Mouse (Mus musculus) forebrain, embryonic 15.5 days (tissue): ENCODE results near the gene Noc2l. TPM values are rescaled to one million over a fixed set of nuclear protein-coding genes. Genes with fewer than 3 reads are reported as not detected.
A peak's percentile ranks its signal among the peaks of the same experiment; 100 is the strongest.

Experiments
- ATAC-seq: fragments of 200-750 bp; cut with Nextera tagmentation; replicated peaks from 2 replicates; pipeline ENCODE4 v1.8.0; 2017; ENCODE audit warnings: mild to moderate bottlenecking, moderate TSS enrichment, moderate library complexity
- H3K27ac ChIP-seq: fragments of 300-500 bp; sonication (generic); replicated peaks from 2 replicates; pipeline ENCODE4 v1.5.1; 2015; ENCODE audit warnings: mild to moderate bottlenecking, inconsistent platforms
- H3K27me3 ChIP-seq: fragments of 300-500 bp; sonication (generic); 2 replicates; pipeline ENCODE4 v1.6.1; 2015; ENCODE audit warnings: inconsistent platforms
- H3K36me3 ChIP-seq: fragments of 300-500 bp; sonication (generic); 2 replicates; pipeline ENCODE4 v1.6.1; 2015; ENCODE audit warnings: mild to moderate bottlenecking, inconsistent platforms
- H3K4me1 ChIP-seq: fragments of 300-500 bp; sonication (generic); 2 replicates; pipeline ENCODE4 v1.6.1; 2015; ENCODE audit warnings: inconsistent platforms
- H3K4me2 ChIP-seq: fragments of 300-500 bp; sonication (generic); replicated peaks from 2 replicates; pipeline ENCODE4 v1.6.1; 2015; ENCODE audit warnings: mild to moderate bottlenecking, inconsistent platforms
- H3K4me3 ChIP-seq: fragments of 300-500 bp; sonication (generic); 2 replicates; pipeline ENCODE4 v1.5.1; 2015; ENCODE audit warnings: mild to moderate bottlenecking, inconsistent platforms
- H3K9ac ChIP-seq: fragments of 300-500 bp; sonication (generic); replicated peaks from 2 replicates; pipeline ENCODE4 v1.6.1; 2015; ENCODE audit warnings: mild to moderate bottlenecking, inconsistent platforms
- H3K9me3 ChIP-seq: fragments of 300-500 bp; sonication (generic); 2 replicates; pipeline ENCODE4 v1.6.1; 2016; ENCODE audit warnings: inconsistent platforms
- WGBS: fragments of 180-500 bp; shearing (Covaris S2); methylation state at CpG from one replicate; pipeline ENCODE4 v1.1.7; 2015; ENCODE audit warnings: mixed read lengths; 5-methylcytosine and 5-hydroxymethylcytosine counted together
- polyA plus RNA-seq: library from polyadenylated mRNA; unstranded; fragments of >200 nt; fragmentation: Nextera tagmentation; extraction: Ambion mirVana; gene quantifications from 2 replicates; pipeline ENCODE4 v1.2.1, GENCODE M21; 2015

Noc2l gene
- polyA plus RNA-seq, 1 experiment from 2014 or later: 61.6 TPM

- ATAC-seq: no peak
- no peak overlapping the region for H3K27ac ChIP-seq
- no peaks in the 10 kb centered on the region for H3K27me3 ChIP-seq
- no peak overlapping the region for H3K4me2 ChIP-seq
- no peaks in the 10 kb centered on the region for H3K4me1 ChIP-seq
- 90% methylated on average over 11 of the region's 11 CpGs for WGBS
- H3K36me3 ChIP-seq: no peaks in the 10 kb centered on the region
- H3K9ac ChIP-seq: no peak overlapping the region
- H3K4me3 ChIP-seq: no peak overlapping the region
- H3K9me3 ChIP-seq: no peaks in the 10 kb centered on the region
Observed at GRCm38 (mm10) chr4:156219936-156220335, 15.9 kb upstream of the Noc2l start.

- Histone ChIP-seq H3K27me3 (no peaks in the 10 kb centered on the region), H3K4me1 (no peaks in the 10 kb centered on the region), H3K36me3 (peaks cover 3% of the 10 kb centered on the region; the same call in 1 of the 2 replicates), H3K9ac (no peak overlapping the region), H3K4me2 (no peak overlapping the region), H3K27ac (no peak overlapping the region), H3K4me3 (no peak overlapping the region), H3K9me3 (no peaks in the 10 kb centered on the region)
- ATAC-seq: no peak
- 90% methylated on average over 2 of the region's 2 CpGs for WGBS
Observed at GRCm38 (mm10) chr4:156224276-156224675, 11.5 kb upstream of the Noc2l start.

GRCm38 (mm10) chr4:156227752-156228392 is 7.9 kb upstream of the Noc2l start:
- Histone ChIP-seq H3K9ac (no peak overlapping the region), H3K36me3 (peaks cover 31% of the 10 kb centered on the region), H3K4me1 (no peaks in the 10 kb centered on the region), H3K4me2 (no peak overlapping the region), H3K27me3 (no peaks in the 10 kb centered on the region), H3K9me3 (no peaks in the 10 kb centered on the region), H3K27ac (no peak overlapping the region), H3K4me3 (no peak overlapping the region)
- 35% methylated on average over 18 of the region's 18 CpGs for WGBS
- ATAC-seq: 0 out of 2 replicates have a peak, but pooled peaks have one; percentile 9

- no peaks in the 10 kb centered on the region for H3K27me3 ChIP-seq
- no peak overlapping the region for H3K9ac ChIP-seq
- no peak overlapping the region for H3K4me3 ChIP-seq
- no peaks in the 10 kb centered on the region for H3K9me3 ChIP-seq
- WGBS: 17% methylated on average over 12 of the region's 12 CpGs
- peaks cover 6% of the 10 kb centered on the region for H3K4me1 ChIP-seq
- H3K4me2 ChIP-seq: no peak overlapping the region
- peak; percentile 36; the same call in 1 of the 2 replicates for ATAC-seq
- no peak overlapping the region for H3K27ac ChIP-seq
- H3K36me3 ChIP-seq: peaks cover 31% of the 10 kb centered on the region
Observed at GRCm38 (mm10) chr4:156228393-156229024, 7.3 kb upstream of the Noc2l start.

- H3K27ac ChIP-seq: peak overlapping the region; percentile 87
- under 1% methylated on average over 17 of the region's 17 CpGs for WGBS
- peak overlapping the region; percentile 85 for H3K4me2 ChIP-seq
- H3K27me3 ChIP-seq: no peaks in the 10 kb centered on the region
- peaks cover 39% of the 10 kb centered on the region for H3K36me3 ChIP-seq
- H3K9ac ChIP-seq: peak overlapping the region; percentile 67
- 0 out of 2 replicates have a peak, but pooled peaks have one; percentile 35 for ATAC-seq
- H3K4me1 ChIP-seq: peaks cover 23% of the 10 kb centered on the region
- no peaks in the 10 kb centered on the region for H3K9me3 ChIP-seq
- peak overlapping the region; percentile 76 for H3K4me3 ChIP-seq
Observed at GRCm38 (mm10) chr4:156234021-156234501, 1.7 kb upstream of the Noc2l start.

GRCm38 (mm10) chr4:156234701-156235213 is 1.1 kb upstream of the Noc2l start, which contains the start of gene Plekhn1:
Plekhn1 (minus strand) TSS chr4:156234857.
- Histone ChIP-seq H3K4me3 (peak within 1 kb of the TSS; percentile 76), H3K9ac (peak within 1 kb of the TSS; percentile 67), H3K4me2 (peak within 1 kb of the TSS; percentile 85), H3K9me3 (no peaks in the 10 kb centered on the region), H3K27ac (peak within 1 kb of the TSS; percentile 94), H3K36me3 (peaks cover 39% of the 10 kb centered on the region), H3K27me3 (no peaks in the 10 kb centered on the region), H3K4me1 (peaks cover 23% of the 10 kb centered on the region)
- peak; percentile 64 for ATAC-seq
- under 1% methylated on average over 40 of the region's 48 CpGs for WGBS

GRCm38 (mm10) chr4:156235360-156235770 is 445 bp upstream of the Noc2l start:
- under 1% methylated on average over 15 of the region's 15 CpGs for WGBS

GRCm38 (mm10) chr4:156236651-156237447 is 1.0 kb downstream of the Noc2l start:
- H3K9me3 ChIP-seq: no peaks in the 10 kb centered on the region
- no peak overlapping the region for H3K9ac ChIP-seq
- peak overlapping the region; percentile 76 for H3K4me3 ChIP-seq
- no peak for ATAC-seq
- H3K27me3 ChIP-seq: no peaks in the 10 kb centered on the region
- H3K27ac ChIP-seq: no peak overlapping the region
- peaks cover 23% of the 10 kb centered on the region for H3K4me1 ChIP-seq
- peak overlapping the region; percentile 85 for H3K4me2 ChIP-seq
- 19% methylated on average over 58 of the region's 60 CpGs for WGBS
- H3K36me3 ChIP-seq: peaks cover 39% of the 10 kb centered on the region

More at GRCm38 (mm10) chr4:156235360-156235770, 445 bp upstream of the Noc2l start:
- H3K27ac ChIP-seq: peak overlapping the region; percentile 94
- H3K27me3 ChIP-seq: no peaks in the 10 kb centered on the region
- peak overlapping the region; percentile 85 for H3K4me2 ChIP-seq
- peaks cover 23% of the 10 kb centered on the region for H3K4me1 ChIP-seq
- peak; percentile 54 for ATAC-seq
- H3K9ac ChIP-seq: peak overlapping the region; percentile 59
- H3K36me3 ChIP-seq: peaks cover 39% of the 10 kb centered on the region
- H3K9me3 ChIP-seq: no peaks in the 10 kb centered on the region
- peak overlapping the region; percentile 76 for H3K4me3 ChIP-seq

- H3K27me3 ChIP-seq: peaks cover 17% of the 10 kb centered on the region; the same call in 1 of the 2 replicates
Observed at GRCm38 (mm10) chr4:156249567-156249966, 13.8 kb downstream of the Noc2l start.

GRCm38 (mm10) chr4:156251081-156251480 is 15.3 kb downstream of the Noc2l start:
- H3K36me3 ChIP-seq: peaks cover 27% of the 10 kb centered on the region
- ATAC-seq: no peak
- WGBS: 62% methylated on average over 8 of the region's 8 CpGs

More at GRCm38 (mm10) chr4:156249567-156249966, 13.8 kb downstream of the Noc2l start:
- WGBS: 75% methylated on average over 11 of the region's 11 CpGs
- Histone ChIP-seq H3K27ac (no peak overlapping the region), H3K4me1 (0 out of 2 replicates have a peak, but pooled peaks cover under 1% of the 10 kb centered on the region), H3K9me3 (no peaks in the 10 kb centered on the region), H3K36me3 (peaks cover 40% of the 10 kb centered on the region), H3K4me2 (no peak overlapping the region), H3K9ac (no peak overlapping the region), H3K4me3 (no peak overlapping the region)
- ATAC-seq: no peak

GRCm38 (mm10) chr4:156252140-156252539 is 16.3 kb downstream of the Noc2l start:
- Histone ChIP-seq H3K36me3 (peaks cover 17% of the 10 kb centered on the region), H3K27ac (no peak overlapping the region), H3K4me3 (no peak overlapping the region), H3K4me2 (no peak overlapping the region), H3K9me3 (no peaks in the 10 kb centered on the region), H3K27me3 (peaks cover 29% of the 10 kb centered on the region), H3K4me1 (peaks cover 9% of the 10 kb centered on the region), H3K9ac (no peak overlapping the region)
- 36% methylated on average over 7 of the region's 7 CpGs for WGBS
- ATAC-seq: no peak

More at GRCm38 (mm10) chr4:156251081-156251480, 15.3 kb downstream of the Noc2l start:
- no peak overlapping the region for H3K9ac ChIP-seq
- H3K27ac ChIP-seq: no peak overlapping the region
- peaks cover 29% of the 10 kb centered on the region for H3K27me3 ChIP-seq
- peaks cover 9% of the 10 kb centered on the region for H3K4me1 ChIP-seq
- no peak overlapping the region for H3K4me3 ChIP-seq
- no peak overlapping the region for H3K4me2 ChIP-seq
- no peaks in the 10 kb centered on the region for H3K9me3 ChIP-seq
